8 mouse cellular contexts compared by ENCODE assay signal in the genomic region with DNA sequence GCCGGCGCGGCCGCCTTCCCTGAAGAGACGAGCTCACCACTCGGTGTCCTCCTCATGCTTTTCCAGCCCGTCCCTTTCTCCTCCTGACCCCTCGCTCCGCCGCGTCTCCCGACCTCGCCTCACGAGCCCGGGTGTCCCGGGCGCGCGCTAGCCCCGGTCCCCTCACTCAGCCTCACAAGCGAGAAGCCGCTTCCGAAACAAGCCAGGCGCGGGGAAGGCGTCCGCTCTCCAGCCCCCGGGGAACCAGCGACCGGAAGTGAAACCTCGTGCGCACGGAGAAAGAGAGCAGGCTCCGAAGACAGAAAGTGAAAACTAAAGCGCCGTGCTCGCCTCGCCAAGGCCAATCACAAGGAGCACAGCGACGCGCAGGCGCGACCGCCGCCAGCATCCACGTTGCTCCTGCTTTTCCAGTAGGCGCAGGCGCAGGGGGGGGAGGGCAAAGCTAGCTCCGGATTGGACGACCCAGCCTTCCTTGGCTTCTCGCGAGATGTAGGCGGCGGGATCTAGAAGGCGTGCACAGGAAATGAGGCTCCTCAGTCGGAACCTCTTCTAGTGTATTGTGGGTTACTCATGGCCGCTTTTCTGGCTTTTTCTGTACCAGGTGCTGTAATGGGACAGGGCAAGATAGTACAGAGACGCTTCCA. TPM values are rescaled to one million over a fixed set of nuclear protein-coding genes. Genes with fewer than 3 reads are reported as not detected.
DNase-seq lines count a peak whose midpoint lies in the region; ATAC-seq and TF ChIP-seq lines count a peak whose summit lies in the region.

Gene Fam208b, minus strand, starts transcription at position 314 of the 644 bp plus-strand sequence.

- peak; percentile 99 for ATAC-seq in erythroid progenitor cell, adult 5-6 weeks (replicated peaks; ENCODE audit: low FRiP score, poor library complexity, severe bottlenecking)
- peak; percentile 100 for ATAC-seq in heart, embryonic 12.5 days (ENCODE audit: insufficient number of reproducible peaks, low FRiP score)
- ATAC-seq in kidney, postnatal 0 days (replicated peaks; ENCODE audit: low FRiP score, low read depth), result peak; percentile 99
- peak; percentile 99 for ATAC-seq in liver, embryonic 11.5 days (replicated peaks; ENCODE audit: low FRiP score)
- peak; percentile 99 for ATAC-seq in stomach, embryonic 14.5 days (ENCODE audit: insufficient number of reproducible peaks, insufficient read depth, low FRiP score, low read depth)

- H3K9ac ChIP-seq in heart, embryonic 12.5 days, result peak within 1 kb of the TSS; percentile 78
- peak within 1 kb of the TSS; percentile 75 for H3K9ac ChIP-seq in kidney, postnatal 0 days (ENCODE audit: low read depth, low read length)
- H3K9ac ChIP-seq in liver, embryonic 11.5 days (ENCODE audit: low read depth, low read length), result peak within 1 kb of the TSS; percentile 91
- H3K9ac ChIP-seq in stomach, embryonic 14.5 days (replicated peaks; ENCODE audit: low read depth, low read length), result peak within 1 kb of the TSS; percentile 49

- H3K27me3 ChIP-seq in heart, embryonic 12.5 days (replicated peaks), result no peaks in the 10 kb centered on the region
- no peaks in the 10 kb centered on the region for H3K27me3 ChIP-seq in kidney, postnatal 0 days (ENCODE audit: insufficient read depth, low read length)
- no peaks in the 10 kb centered on the region for H3K27me3 ChIP-seq in liver, embryonic 11.5 days (replicated peaks; ENCODE audit: control insufficient read depth, insufficient read depth, low read length)
- H3K27me3 ChIP-seq in stomach, embryonic 14.5 days (ENCODE audit: control insufficient read depth, insufficient read depth, low read length), result no peaks in the 10 kb centered on the region

- no peak for TF ChIP-seq CTCF in kidney, postnatal 0 days (IDR thresholded peaks at IDR 0.05; ENCODE audit: low read depth)

- H3K9me3 ChIP-seq in heart, embryonic 12.5 days (replicated peaks), result peaks cover 8% of the 10 kb centered on the region; the same call in 1 of the 2 replicates
- no peaks in the 10 kb centered on the region for H3K9me3 ChIP-seq in kidney, postnatal 0 days (replicated peaks; ENCODE audit: low read length)
- no peaks in the 10 kb centered on the region for H3K9me3 ChIP-seq in liver, embryonic 11.5 days (ENCODE audit: control insufficient read depth, low read length)
- no peaks in the 10 kb centered on the region for H3K9me3 ChIP-seq in stomach, embryonic 14.5 days (ENCODE audit: control insufficient read depth, low read depth, low read length)

- H3K27ac ChIP-seq in heart, embryonic 12.5 days (ENCODE audit: poor library complexity, severe bottlenecking), result peak within 1 kb of the TSS; percentile 89
- peak within 1 kb of the TSS; percentile 95 for H3K27ac ChIP-seq in kidney, postnatal 0 days
- H3K27ac ChIP-seq in liver, embryonic 11.5 days (ENCODE audit: low read depth, low read length), result peak within 1 kb of the TSS; percentile 85
- peak within 1 kb of the TSS; percentile 91 for H3K27ac ChIP-seq in stomach, embryonic 14.5 days (ENCODE audit: low read length)

- peak within 1 kb of the TSS; percentile 93 for H3K4me3 ChIP-seq in heart, embryonic 12.5 days
- peak within 1 kb of the TSS; percentile 94 for H3K4me3 ChIP-seq in kidney, postnatal 0 days (replicated peaks; ENCODE audit: low read depth, low read length)
- peak within 1 kb of the TSS; percentile 99 for H3K4me3 ChIP-seq in liver, embryonic 11.5 days (ENCODE audit: low read depth, low read length)
- H3K4me3 ChIP-seq in stomach, embryonic 14.5 days (ENCODE audit: low read depth, low read length), result peak within 1 kb of the TSS; percentile 84

- DNase-seq in CD4-positive helper T cell, adult 2 months (ENCODE audit: low read depth, low spot score), result peak; percentile 100
- DNase-seq in brain, embryonic 18.5 days (ENCODE audit: low read depth, low spot score), result peak; percentile 98
- DNase-seq in kidney, postnatal 0 days (ENCODE audit: low spot score), result peak; percentile 99
- peak; percentile 96 for DNase-seq in liver, embryonic 11.5 days (ENCODE audit: low spot score)
- peak; percentile 99 for DNase-seq in naive thymus-derived CD4-positive, alpha-beta T cell, adult 2 months (ENCODE audit: low read depth)

- under 1% methylated on average over 58 of the region's 58 CpGs for WGBS in heart, embryonic 12.5 days
- WGBS in kidney, postnatal 0 days, result under 1% methylated on average over 58 of the region's 58 CpGs
- WGBS in liver, embryonic 11.5 days, result under 1% methylated on average over 58 of the region's 58 CpGs
- WGBS in stomach, embryonic 14.5 days, result under 1% methylated on average over 57 of the region's 58 CpGs

- no peaks in the 10 kb centered on the region for H3K36me3 ChIP-seq in heart, embryonic 12.5 days
- no peaks in the 10 kb centered on the region for H3K36me3 ChIP-seq in kidney, postnatal 0 days (ENCODE audit: insufficient read depth, low read length)
- no peaks in the 10 kb centered on the region for H3K36me3 ChIP-seq in liver, embryonic 11.5 days (ENCODE audit: control insufficient read depth, insufficient read depth, low read length)
- H3K36me3 ChIP-seq in stomach, embryonic 14.5 days (ENCODE audit: control insufficient read depth, insufficient read depth, low read length), result no peaks in the 10 kb centered on the region

- no peaks in the 10 kb centered on the region for H3K4me1 ChIP-seq in heart, embryonic 12.5 days (replicated peaks)
- no peaks in the 10 kb centered on the region for H3K4me1 ChIP-seq in kidney, postnatal 0 days (replicated peaks; ENCODE audit: insufficient read depth, low read length)
- H3K4me1 ChIP-seq in liver, embryonic 11.5 days (replicated peaks; ENCODE audit: control insufficient read depth, insufficient read depth, low read length), result no peaks in the 10 kb centered on the region; the same call in 1 of the 2 replicates
- no peaks in the 10 kb centered on the region for H3K4me1 ChIP-seq in stomach, embryonic 14.5 days (ENCODE audit: control insufficient read depth, insufficient read depth, low read length)

- peak within 1 kb of the TSS; percentile 83 for H3K4me2 ChIP-seq in heart, embryonic 12.5 days
- H3K4me2 ChIP-seq in kidney, postnatal 0 days (ENCODE audit: low read length), result peak within 1 kb of the TSS; percentile 86
- peak within 1 kb of the TSS; percentile 79 for H3K4me2 ChIP-seq in liver, embryonic 11.5 days
- peak within 1 kb of the TSS; percentile 62 for H3K4me2 ChIP-seq in stomach, embryonic 14.5 days (replicated peaks; ENCODE audit: low read depth, low read length)

RNA-seq across cellular contexts. Expression of gene Fam208b, which starts in this region (rescaled TPM):
- 21.6 and 53.7 TPM in 2 replicates for total RNA-seq in erythroid progenitor cell, adult 5-6 weeks (2015; ENCODE audit: low replicate concordance)
- 16.7 and 23.0 TPM in 2 replicates for total RNA-seq in erythroid progenitor cell, adult 5-6 weeks (2017; ENCODE audit: low replicate concordance)
- 15.3 and 16.2 TPM in 2 replicates for polyA plus RNA-seq in heart, embryonic 12.5 days (2016; fragmentation: Nextera tagmentation; extraction: Ambion mirVana)
- polyA plus RNA-seq in kidney, postnatal 0 days (2015; fragmentation: Nextera tagmentation; extraction: Ambion mirVana), result 8.3 and 8.4 TPM in 2 replicates
- 10.8 and 14.5 TPM in 2 replicates for polyA plus RNA-seq in liver, embryonic 11.5 days (2014; fragmentation: Nextera tagmentation; extraction: Ambion mirVana)
- 23.3 and 24.1 TPM in 2 replicates for polyA plus RNA-seq in stomach, embryonic 14.5 days (2014; fragmentation: Nextera tagmentation; extraction: Ambion mirVana)

Comparison
In these comparisons a context has a peak if more than half of its experiments do, and no peak if none do; other contexts are left out.
1. Peak in every context shown above with its lines: DNase-seq, ATAC-seq, H3K4me3 ChIP-seq and H3K27ac ChIP-seq.